ENCODE assay signal across 9 mouse cellular contexts in genomic region chr11:77385706-77386690, GRCm38 (mm10).
DNase-seq lines count a peak whose midpoint lies in the region; ATAC-seq and TF ChIP-seq lines count a peak whose summit lies in the region.
"Had no signal": no experiment of that assay in that cellular context is flagged by ENCODE, and none has a peak within 500 bp of the region (broad histone marks: within the 10 kb centered on the region; RNA-seq: fewer than 3 reads in every experiment).

No protein-coding gene starts in this region.

- 0 out of 2 replicates have a peak, but pooled peaks cover 6% of the 10 kb centered on the region for H3K4me1 ChIP-seq in forebrain, embryonic 15.5 days

- no peak for TF ChIP-seq CTCF in C2C12 (IDR thresholded peaks at IDR 0.05; ENCODE audit: control insufficient read depth, insufficient read depth, insufficient read length)

- ATAC-seq in forebrain, embryonic 15.5 days (replicated peaks): no peak

- H3K79me3 ChIP-seq in C2C12 (ENCODE audit: low read depth): no peaks in the 10 kb centered on the region

- no peaks in the 10 kb centered on the region for H3K9me3 ChIP-seq in forebrain, embryonic 15.5 days

- H3K4me3 ChIP-seq in C2C12 (ENCODE audit: insufficient read depth, poor library complexity, severe bottlenecking): no peak overlapping the region
- no peak overlapping the region for H3K4me3 ChIP-seq in forebrain, embryonic 15.5 days

- H3K79me2 ChIP-seq in C2C12 (ENCODE audit: control insufficient read depth, insufficient read depth): no peaks in the 10 kb centered on the region

- no peaks in the 10 kb centered on the region for H3K36me3 ChIP-seq in C2C12 (ENCODE audit: control insufficient read depth, insufficient read depth)
- no peaks in the 10 kb centered on the region for H3K36me3 ChIP-seq in forebrain, embryonic 15.5 days
- H3K36me3 ChIP-seq: G1E had no signal

- H3K27me3 ChIP-seq in C2C12 (ENCODE audit: control insufficient read depth, insufficient read depth, insufficient read length): no peaks in the 10 kb centered on the region
- no peaks in the 10 kb centered on the region for H3K27me3 ChIP-seq in forebrain, embryonic 15.5 days

- H3K27ac ChIP-seq in forebrain, embryonic 15.5 days (replicated peaks): no peak overlapping the region; the same call in 1 of the 2 replicates

- H3K4me2 ChIP-seq in forebrain, embryonic 15.5 days (replicated peaks): no peak overlapping the region

- no peak overlapping the region for H3ac ChIP-seq in C2C12 (ENCODE audit: control insufficient read depth, insufficient read length, low read depth)

- DNase-seq in heart, adult 11 months: peak; percentile 98
- no peak for DNase-seq in heart, postnatal 4 days
- peak; percentile 59 for DNase-seq in fibroblast of lung, adult 2 months (ENCODE audit: low read depth)
- peak; percentile 89 for DNase-seq in layer of hippocampus, adult 9-11 months
- peak; percentile 76 for DNase-seq in skeletal muscle tissue, adult 2 months (ENCODE audit: low read depth, low spot score)
- no peak for DNase-seq in right cerebral cortex, adult 18-20 months

- H3K9ac ChIP-seq in forebrain, embryonic 15.5 days (replicated peaks): no peak overlapping the region

- WGBS in forebrain, embryonic 15.5 days: 46% methylated on average over 3 of the region's 3 CpGs

TF ChIP-seq in C2C12, 6 proteins besides CTCF, POLR2A, EP300 and RAD21:
- TF ChIP-seq MYOG (IDR thresholded peaks at IDR 0.05; ENCODE audit: control insufficient read depth, extremely low read depth, insufficient read length): no peak
- peak; percentile 100 for TF ChIP-seq CEBPB (IDR thresholded peaks at IDR 0.05; ENCODE audit: low read depth)
- peak; percentile 90 for TF ChIP-seq MAX (IDR thresholded peaks at IDR 0.05)
- peak; percentile 19 for TF ChIP-seq USF1 (IDR thresholded peaks at IDR 0.05; ENCODE audit: low read depth)
TF ChIP-seq in C2C12: peak in this region for 3.

Comparison
In these comparisons a context has a peak if more than half of its experiments do, and no peak if none do; other contexts are left out.
1. DNase-seq: peak in heart, adult 11 months (single experiment), fibroblast of lung, adult 2 months (single experiment), layer of hippocampus, adult 9-11 months (single experiment) and skeletal muscle tissue, adult 2 months (single experiment); none in heart, postnatal 4 days (single experiment) and right cerebral cortex, adult 18-20 months (single experiment).